Mouse (Mus musculus): ENCODE data around the gene Cym. TPM values are rescaled to one million over a fixed set of nuclear protein-coding genes. Genes with fewer than 3 reads are reported as not detected.
A peak's percentile ranks its signal among the peaks of the same experiment; 100 is the strongest.

Cym gene
- polyA plus RNA-seq (2015; fragmentation: Nextera tagmentation; extraction: Ambion mirVana): 0.35 TPM in 1 of 2 replicates, not detected in the other

- no peak within 1 kb of the TSS for H3K4me3 ChIP-seq
- H3K27ac ChIP-seq: no peak within 1 kb of the TSS
- no peaks in the 10 kb centered on the region for H3K36me3 ChIP-seq (ENCODE audit: poor library complexity, severe bottlenecking)
- 89% methylated on average over 10 of the region's 10 CpGs for WGBS
- H3K9ac ChIP-seq: no peak within 1 kb of the TSS
- H3K4me1 ChIP-seq: no peaks in the 10 kb centered on the region
- no peak for ATAC-seq
- H3K27me3 ChIP-seq: no peaks in the 10 kb centered on the region
- H3K4me2 ChIP-seq: no peak within 1 kb of the TSS
- no peaks in the 10 kb centered on the region for H3K9me3 ChIP-seq (replicated peaks)
These were observed at the start of gene Cym for GRCm38 (mm10) chr3:107221608-107222007. Gene Cym, minus strand, starts transcription at chr3:107221732.

- Histone ChIP-seq H3K9me3 (replicated peaks) (no peaks in the 10 kb centered on the region), H3K27me3 (no peaks in the 10 kb centered on the region), H3K27ac (no peak overlapping the region), H3K9ac (no peak overlapping the region), H3K4me2 (no peak overlapping the region), H3K36me3 (ENCODE audit: poor library complexity, severe bottlenecking) (no peaks in the 10 kb centered on the region), H3K4me1 (peaks cover 1% of the 10 kb centered on the region), H3K4me3 (no peak overlapping the region)
- ATAC-seq: no peak
- 75% methylated on average over 2 of the region's 2 CpGs for WGBS
These were observed 45.3 kb upstream of the Cym start for GRCm38 (mm10) chr3:107266814-107267345.

- ATAC-seq: no peak; the same call in 1 of the 2 replicates
- Histone ChIP-seq H3K4me1 (peaks cover 15% of the 10 kb centered on the region), H3K9ac (no peak overlapping the region), H3K36me3 (ENCODE audit: poor library complexity, severe bottlenecking) (no peaks in the 10 kb centered on the region), H3K4me3 (no peak overlapping the region), H3K9me3 (replicated peaks) (no peaks in the 10 kb centered on the region), H3K27ac (no peak overlapping the region), H3K27me3 (no peaks in the 10 kb centered on the region), H3K4me2 (no peak overlapping the region)
- 34% methylated on average over 7 of the region's 7 CpGs for WGBS
These were observed 40.3 kb upstream of the Cym start for GRCm38 (mm10) chr3:107261851-107262165.

- Histone ChIP-seq H3K4me1 (peaks cover 15% of the 10 kb centered on the region), H3K4me3 (no peak overlapping the region), H3K36me3 (ENCODE audit: poor library complexity, severe bottlenecking) (no peaks in the 10 kb centered on the region), H3K27me3 (no peaks in the 10 kb centered on the region), H3K9ac (no peak overlapping the region), H3K4me2 (no peak overlapping the region), H3K9me3 (replicated peaks) (no peaks in the 10 kb centered on the region), H3K27ac (peak overlapping the region; percentile 51)
- peak; percentile 72 for ATAC-seq
- WGBS: 54% methylated on average over 8 of the region's 8 CpGs
These were observed 39.7 kb upstream of the Cym start for GRCm38 (mm10) chr3:107260956-107261850.

- ATAC-seq: no peak
These were observed 36.4 kb upstream of the Cym start for GRCm38 (mm10) chr3:107257924-107258323.

GRCm38 (mm10) chr3:107256724-107257123 lies 35.2 kb upstream of the Cym start:
- no peaks in the 10 kb centered on the region for H3K36me3 ChIP-seq (ENCODE audit: poor library complexity, severe bottlenecking)
- no peak overlapping the region for H3K27ac ChIP-seq
- no peaks in the 10 kb centered on the region for H3K27me3 ChIP-seq
- 74% methylated on average over 7 of the region's 7 CpGs for WGBS
- H3K4me2 ChIP-seq: no peak overlapping the region
- no peaks in the 10 kb centered on the region for H3K9me3 ChIP-seq (replicated peaks)
- H3K4me3 ChIP-seq: no peak overlapping the region
- H3K4me1 ChIP-seq: peaks cover 12% of the 10 kb centered on the region
- ATAC-seq: no peak
- H3K9ac ChIP-seq: no peak overlapping the region

More at GRCm38 (mm10) chr3:107257924-107258323, 36.4 kb upstream of the Cym start:
- Histone ChIP-seq H3K36me3 (ENCODE audit: poor library complexity, severe bottlenecking) (no peaks in the 10 kb centered on the region), H3K9ac (no peak overlapping the region), H3K9me3 (replicated peaks) (no peaks in the 10 kb centered on the region), H3K4me2 (no peak overlapping the region), H3K27me3 (no peaks in the 10 kb centered on the region), H3K27ac (no peak overlapping the region), H3K4me3 (no peak overlapping the region), H3K4me1 (peaks cover 15% of the 10 kb centered on the region)
- WGBS: 68% methylated on average over 5 of the region's 5 CpGs

GRCm38 (mm10) chr3:107255992-107256391 lies 34.5 kb upstream of the Cym start:
- no peaks in the 10 kb centered on the region for H3K9me3 ChIP-seq (replicated peaks)
- H3K36me3 ChIP-seq (ENCODE audit: poor library complexity, severe bottlenecking): no peaks in the 10 kb centered on the region
- no peak overlapping the region for H3K27ac ChIP-seq
- no peak overlapping the region for H3K4me3 ChIP-seq
- H3K27me3 ChIP-seq: no peaks in the 10 kb centered on the region
- WGBS: 91% methylated on average over 3 of the region's 3 CpGs
- H3K9ac ChIP-seq: no peak overlapping the region
- peaks cover 5% of the 10 kb centered on the region for H3K4me1 ChIP-seq
- H3K4me2 ChIP-seq: no peak overlapping the region
- ATAC-seq: no peak

- Histone ChIP-seq H3K9me3 (replicated peaks) (no peaks in the 10 kb centered on the region), H3K27ac (no peak overlapping the region), H3K4me1 (no peaks in the 10 kb centered on the region), H3K4me2 (no peak overlapping the region), H3K9ac (no peak overlapping the region), H3K27me3 (no peaks in the 10 kb centered on the region), H3K36me3 (ENCODE audit: poor library complexity, severe bottlenecking) (no peaks in the 10 kb centered on the region), H3K4me3 (no peak overlapping the region)
- WGBS: 89% methylated on average over 5 of the region's 5 CpGs
- ATAC-seq: no peak
These were observed 32.4 kb upstream of the Cym start for GRCm38 (mm10) chr3:107253925-107254324.

- H3K36me3 ChIP-seq (ENCODE audit: poor library complexity, severe bottlenecking): no peaks in the 10 kb centered on the region
- H3K27me3 ChIP-seq: no peaks in the 10 kb centered on the region
- no peak overlapping the region for H3K9ac ChIP-seq
- H3K4me1 ChIP-seq: no peaks in the 10 kb centered on the region
- 86% methylated on average over 4 of the region's 4 CpGs for WGBS
- no peak for ATAC-seq
- no peak overlapping the region for H3K27ac ChIP-seq
- H3K4me2 ChIP-seq: no peak overlapping the region
- no peaks in the 10 kb centered on the region for H3K9me3 ChIP-seq (replicated peaks)
- H3K4me3 ChIP-seq: no peak overlapping the region
These were observed 30.5 kb upstream of the Cym start for GRCm38 (mm10) chr3:107252035-107252434.

GRCm38 (mm10) chr3:107250320-107250719 lies 28.8 kb upstream of the Cym start:
- Histone ChIP-seq H3K9ac (no peak overlapping the region), H3K4me3 (no peak overlapping the region), H3K4me1 (no peaks in the 10 kb centered on the region), H3K9me3 (replicated peaks) (no peaks in the 10 kb centered on the region), H3K36me3 (ENCODE audit: poor library complexity, severe bottlenecking) (no peaks in the 10 kb centered on the region), H3K27ac (no peak overlapping the region), H3K4me2 (no peak overlapping the region), H3K27me3 (no peaks in the 10 kb centered on the region)
- WGBS: 80% methylated on average over 2 of the region's 2 CpGs
- no peak for ATAC-seq

- no peak overlapping the region for H3K4me3 ChIP-seq
- no peaks in the 10 kb centered on the region for H3K4me1 ChIP-seq
- H3K4me2 ChIP-seq: no peak overlapping the region
- no peaks in the 10 kb centered on the region for H3K9me3 ChIP-seq (replicated peaks)
- no peaks in the 10 kb centered on the region for H3K36me3 ChIP-seq (ENCODE audit: poor library complexity, severe bottlenecking)
- no peak overlapping the region for H3K9ac ChIP-seq
- ATAC-seq: no peak
- 0 out of 2 replicates have a peak, but pooled peaks cover 3% of the 10 kb centered on the region for H3K27me3 ChIP-seq
- WGBS: 73% methylated on average over 3 of the region's 3 CpGs
- H3K27ac ChIP-seq: no peak overlapping the region
These were observed 27.5 kb upstream of the Cym start for GRCm38 (mm10) chr3:107249042-107249441.

- Histone ChIP-seq H3K9me3 (replicated peaks) (no peaks in the 10 kb centered on the region), H3K9ac (no peak overlapping the region), H3K27me3 (0 out of 2 replicates have a peak, but pooled peaks cover 3% of the 10 kb centered on the region), H3K36me3 (ENCODE audit: poor library complexity, severe bottlenecking) (no peaks in the 10 kb centered on the region), H3K4me3 (no peak overlapping the region), H3K27ac (no peak overlapping the region), H3K4me2 (no peak overlapping the region), H3K4me1 (peaks cover 3% of the 10 kb centered on the region)
- no peak for ATAC-seq
- WGBS: 68% methylated on average over 6 of the region's 6 CpGs
These were observed 25.3 kb upstream of the Cym start for GRCm38 (mm10) chr3:107246876-107247275.
